Mouse (Mus musculus): Measurements from ENCODE around the gene Aftph. TPM values are rescaled to one million over a fixed set of nuclear protein-coding genes. Genes with fewer than 3 reads are reported as not detected.

Aftph gene
- polyA plus RNA-seq (2014; fragmentation: Illumina TruSeq; extraction: RNeasy Lipid Tissue Mini Kit (QIAGEN cat#74804); ENCODE audit: low read depth, low replicate concordance), result 159 TPM

DNA sequence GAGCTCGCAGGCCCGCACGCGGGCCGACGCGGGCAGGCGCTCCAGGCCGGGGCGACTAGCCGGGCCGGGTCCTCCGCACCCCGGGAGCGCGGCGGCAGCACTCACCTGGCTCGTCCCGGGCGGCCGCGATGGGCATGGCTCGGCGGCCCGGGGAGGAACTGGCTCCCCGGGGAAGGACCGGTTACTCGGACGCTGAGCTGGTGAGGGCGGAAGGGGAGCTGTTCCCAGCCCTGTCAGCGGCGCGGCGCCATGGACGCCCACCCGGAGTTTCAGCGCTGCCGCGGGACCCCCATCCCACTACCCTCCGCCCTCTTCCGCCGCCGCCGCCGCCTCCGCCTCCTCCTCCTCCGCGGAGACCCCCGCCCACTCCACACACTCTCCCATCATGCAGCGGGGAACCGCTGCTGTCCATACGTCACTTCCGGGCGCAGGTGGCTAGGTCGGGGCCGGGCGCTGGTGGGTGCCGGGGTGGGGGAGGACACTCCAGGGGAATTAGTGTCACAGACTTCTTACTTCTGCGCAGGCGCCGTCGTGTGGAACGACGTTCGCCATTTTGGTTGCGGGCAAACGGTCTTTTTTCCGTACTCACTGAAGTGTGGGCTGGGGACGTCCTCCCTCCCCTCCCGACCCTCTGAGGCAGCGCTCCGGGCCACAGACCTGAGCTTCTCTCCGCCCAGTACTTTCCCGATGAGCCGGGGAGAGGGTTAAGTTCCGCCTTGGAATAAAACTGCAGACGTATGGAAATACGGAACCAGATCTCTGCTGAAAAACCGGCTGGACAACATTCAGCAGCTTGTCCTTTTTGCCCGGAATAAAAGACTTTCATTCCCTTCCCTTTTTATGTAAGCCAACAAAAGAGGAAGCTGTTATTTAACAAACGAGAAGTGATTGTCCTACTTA, at the start of gene Aftph:
Aftph (minus strand) TSS at position 389 of the 900 bp plus-strand sequence.

Other genes with a start within 250 kb of the Aftph start
- gene Sertad2, start 198.3 kb downstream of the Aftph start, polyA plus RNA-seq (2014; fragmentation: Illumina TruSeq; extraction: RNeasy Lipid Tissue Mini Kit (QIAGEN cat#74804); ENCODE audit: low read depth, low replicate concordance), result 20.5 TPM
- 52.2 TPM for gene Lgalsl, start 89.5 kb upstream of the Aftph start, polyA plus RNA-seq (2014; fragmentation: Illumina TruSeq; extraction: RNeasy Lipid Tissue Mini Kit (QIAGEN cat#74804); ENCODE audit: low read depth, low replicate concordance)

Measured in kidney, adult 10 weeks (tissue).